Mouse (Mus musculus) frontal cortex, adult 2 months (tissue): Measurements from ENCODE around the gene Csf2rb2. TPM values are rescaled to one million over a fixed set of nuclear protein-coding genes. Genes with fewer than 3 reads are reported as not detected.
"Not testable (repeated sequence)": the region's sequence is repeated elsewhere in the genome, so short reads cannot be mapped to it uniquely, and the experiment has no call there.

Experiments used
- DNase-seq, 2 experiments: peaks; one replicate each; pipeline ENCODE4 v3.0.0; 2022; ENCODE audit warnings: low spot score in 1 of 2; ENCODE audit errors: extremely low spot score in 1 of 2
- polyA plus RNA-seq: library from polyadenylated mRNA; depleted of rRNA; stranded (reverse); fragments of >200 nt; gene quantifications from 2 replicates; pipeline ENCODE4 v1.2.3, GENCODE M21; 2012

Csf2rb2 gene
- polyA plus RNA-seq, 1 experiment, result 0.80 TPM

DNA sequence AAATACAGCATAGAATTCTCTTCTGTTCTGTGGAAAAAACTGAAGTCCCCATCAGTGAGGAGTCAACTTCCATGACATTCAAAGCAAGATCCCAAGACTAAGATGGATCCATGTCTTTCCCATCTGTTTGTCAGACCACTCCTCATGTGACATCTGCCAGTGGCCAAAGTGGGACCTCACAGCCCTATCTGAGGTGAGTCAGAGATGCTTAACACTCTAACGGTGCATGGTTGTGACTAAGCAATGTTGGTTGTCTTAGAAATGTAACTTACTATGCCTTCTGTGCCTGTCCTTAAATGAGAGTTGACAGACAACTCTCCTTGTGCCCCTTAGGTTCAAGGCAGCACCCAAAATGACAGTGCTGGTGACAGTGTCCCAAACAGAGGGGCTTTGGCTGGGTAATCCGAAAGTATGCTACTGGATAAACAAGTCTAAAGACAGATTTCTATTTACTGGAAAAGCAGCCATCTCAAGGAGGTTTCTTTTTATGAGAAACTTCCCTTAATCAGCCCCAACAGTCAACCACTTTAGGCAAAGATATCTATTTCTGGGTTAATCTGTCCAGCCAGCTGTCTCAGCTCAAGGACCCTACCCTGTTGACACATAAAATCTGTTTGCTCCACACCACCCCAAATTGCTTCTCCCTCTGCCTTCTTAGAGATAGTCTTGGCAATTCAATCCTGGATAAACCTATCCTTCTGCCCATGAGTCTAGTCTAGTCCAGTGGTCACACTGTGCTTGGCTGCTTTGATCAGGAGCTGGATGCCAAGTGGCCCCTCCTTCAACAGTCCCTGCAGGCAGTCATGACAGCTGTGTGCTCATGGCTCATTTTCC, 13.0 kb upstream of the Csf2rb2 start:
- DNase-seq, result not testable (repeated sequence)

GRCm38 (mm10) chr15:78313659-78314058, 8.1 kb upstream of the Csf2rb2 start:
- not testable (repeated sequence) for DNase-seq

DNA sequence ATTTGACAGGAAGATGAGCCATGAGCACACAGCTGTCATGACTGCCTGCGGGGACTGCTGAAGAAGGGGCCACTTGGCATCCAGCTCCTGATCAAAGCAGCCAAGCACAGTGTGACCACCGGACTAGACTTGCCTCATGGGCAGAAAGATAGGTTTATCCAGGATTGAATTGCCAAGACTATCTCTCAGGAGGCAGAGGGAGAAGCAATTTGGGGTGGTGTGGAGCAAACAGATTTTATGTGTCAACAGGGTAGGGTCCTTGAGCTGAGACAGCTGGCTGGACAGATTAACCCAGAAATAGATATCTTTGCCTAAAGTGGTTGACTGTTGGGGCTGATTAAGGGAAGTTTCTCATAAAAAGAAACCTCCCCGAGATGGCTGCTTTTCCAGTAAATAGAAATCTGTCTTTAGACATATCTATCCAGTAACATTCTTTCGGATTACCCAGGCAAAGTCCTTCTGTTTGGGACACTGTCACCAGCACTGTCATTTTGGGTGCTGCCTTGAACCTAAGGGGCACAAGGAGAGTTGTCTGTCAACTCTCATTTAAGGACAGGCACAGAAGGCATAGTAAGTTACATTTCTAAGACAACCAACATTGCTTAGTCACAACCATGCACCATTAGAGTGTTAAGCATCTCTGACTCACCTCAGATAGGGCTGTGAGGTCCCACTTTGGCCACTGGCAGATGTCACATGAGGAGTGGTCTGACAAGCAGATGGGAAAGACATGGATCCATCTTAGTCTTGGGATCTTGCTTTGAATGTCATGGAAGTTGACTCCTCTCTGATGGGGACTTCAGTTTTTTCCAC, 7.1 kb upstream of the Csf2rb2 start:
- not testable (repeated sequence) for DNase-seq

DNA sequence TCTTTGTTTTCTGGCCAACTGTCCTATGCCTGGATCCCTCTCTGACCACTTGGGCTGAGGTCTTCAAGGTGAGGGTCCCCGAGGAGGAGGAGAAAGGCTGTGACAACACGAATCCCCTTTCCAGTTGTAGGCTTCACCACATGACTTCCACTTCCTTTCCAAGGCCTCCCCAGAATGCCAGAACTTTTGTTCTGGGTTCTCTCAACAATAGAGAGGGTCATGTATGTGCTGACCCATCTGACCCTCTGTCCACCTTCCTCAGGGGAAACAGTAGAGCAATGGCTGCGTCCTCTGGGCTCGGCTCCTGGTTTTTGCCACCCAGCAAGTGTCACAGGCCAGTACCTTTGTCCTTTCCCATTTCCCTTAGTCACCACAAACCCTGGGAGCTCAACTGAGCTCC, 5.5 kb upstream of the Csf2rb2 start:
- DNase-seq, result no peak

GRCm38 (mm10) chr15:78309865-78310264, 4.3 kb upstream of the Csf2rb2 start:
- DNase-seq, result no peak

DNA sequence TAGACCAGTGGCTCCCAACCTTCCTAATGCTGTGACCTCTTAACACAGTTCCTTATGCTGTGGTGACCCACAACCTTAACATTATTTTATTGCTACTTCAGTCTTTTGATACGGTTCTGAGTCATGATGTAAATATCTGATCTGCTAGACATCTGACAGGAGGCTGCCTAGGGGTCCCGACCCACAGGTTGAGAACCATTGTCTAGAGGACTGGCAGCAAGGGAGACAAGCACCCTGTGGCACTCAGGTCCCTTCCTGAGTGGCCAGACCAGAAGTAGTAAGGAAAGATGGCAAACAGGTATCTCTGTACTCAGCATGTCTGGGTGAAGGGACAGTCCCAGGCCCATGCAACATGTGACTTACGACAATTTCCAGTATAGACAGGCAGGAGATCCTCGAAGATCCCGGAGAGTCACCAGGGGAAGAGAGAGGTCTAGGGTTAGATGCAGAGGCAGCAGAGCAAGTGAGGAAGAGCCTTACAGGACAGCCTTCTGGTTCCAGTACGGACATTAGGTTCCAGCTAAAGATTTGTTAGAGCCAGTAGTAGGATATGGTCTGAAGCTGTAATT, 1.8 kb downstream of the Csf2rb2 start:
- no peak for DNase-seq

DNA sequence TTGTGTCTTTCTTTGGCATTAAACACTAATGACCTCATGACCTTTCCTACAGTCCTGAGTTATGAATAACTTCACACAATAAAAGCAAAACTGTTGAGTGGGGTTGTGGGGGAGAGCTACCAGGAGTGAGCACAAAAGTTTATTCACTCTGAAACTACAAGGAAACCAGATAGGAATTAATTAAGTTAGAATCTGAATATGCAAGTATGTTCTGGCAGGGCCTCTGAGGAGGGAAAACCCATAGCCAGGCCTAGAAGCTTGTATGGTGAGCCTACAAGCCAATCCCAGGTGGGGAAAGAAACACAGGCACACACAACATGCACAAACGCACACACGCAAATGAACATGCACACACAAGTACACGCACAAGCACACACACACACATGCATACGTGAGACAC, 2.8 kb downstream of the Csf2rb2 start:
- DNase-seq, result no peak

DNA sequence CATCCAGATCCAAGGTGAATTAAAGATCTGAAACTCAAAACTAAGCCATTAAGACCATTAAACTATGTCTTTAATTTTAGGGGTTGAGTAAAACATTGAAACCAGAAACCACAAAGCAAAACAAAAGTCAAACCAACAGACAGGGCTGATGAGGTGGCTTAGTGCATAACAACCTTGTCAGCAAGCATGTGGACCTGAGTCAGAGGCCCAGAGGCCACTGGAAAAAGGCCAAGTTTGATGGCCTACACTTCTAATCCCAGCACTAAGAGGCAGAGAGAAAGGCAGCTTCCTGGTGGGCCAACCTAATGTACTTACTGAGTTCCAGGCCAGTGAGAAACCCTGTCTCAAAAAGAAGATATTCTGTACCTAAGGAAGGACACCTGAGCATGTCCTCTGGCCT, 4.7 kb downstream of the Csf2rb2 start:
- DNase-seq, result no peak

- no peak for DNase-seq
Measured at GRCm38 (mm10) chr15:78299641-78300040, 5.9 kb downstream of the Csf2rb2 start.

DNA sequence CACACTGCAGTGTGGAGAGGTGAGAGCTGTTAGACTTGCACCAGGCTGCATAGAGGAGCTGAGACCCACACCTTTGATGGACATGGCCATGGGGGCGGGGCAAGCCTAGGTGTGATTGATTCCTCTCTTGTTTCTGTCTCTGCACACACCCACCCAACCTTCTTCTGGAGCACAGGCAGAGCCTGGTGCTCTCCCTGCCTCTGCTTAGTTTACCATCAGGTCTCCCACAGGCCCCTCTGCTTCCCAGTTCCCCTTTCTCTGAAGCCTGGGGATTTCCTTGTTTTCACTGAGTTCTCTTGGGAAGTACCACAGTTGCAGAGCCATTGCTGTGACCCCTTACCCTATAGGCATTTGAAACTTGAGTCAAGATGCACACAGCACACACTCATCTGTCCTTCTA, 7.0 kb downstream of the Csf2rb2 start:
- no peak for DNase-seq

- no peak for DNase-seq
Measured at GRCm38 (mm10) chr15:78293716-78294115, 11.8 kb downstream of the Csf2rb2 start.

- DNase-seq, result not testable (repeated sequence)
Measured at GRCm38 (mm10) chr15:78293228-78293627, 12.3 kb downstream of the Csf2rb2 start.

- not testable (repeated sequence) for DNase-seq
Measured at GRCm38 (mm10) chr15:78289775-78290174, 15.7 kb downstream of the Csf2rb2 start.

DNA sequence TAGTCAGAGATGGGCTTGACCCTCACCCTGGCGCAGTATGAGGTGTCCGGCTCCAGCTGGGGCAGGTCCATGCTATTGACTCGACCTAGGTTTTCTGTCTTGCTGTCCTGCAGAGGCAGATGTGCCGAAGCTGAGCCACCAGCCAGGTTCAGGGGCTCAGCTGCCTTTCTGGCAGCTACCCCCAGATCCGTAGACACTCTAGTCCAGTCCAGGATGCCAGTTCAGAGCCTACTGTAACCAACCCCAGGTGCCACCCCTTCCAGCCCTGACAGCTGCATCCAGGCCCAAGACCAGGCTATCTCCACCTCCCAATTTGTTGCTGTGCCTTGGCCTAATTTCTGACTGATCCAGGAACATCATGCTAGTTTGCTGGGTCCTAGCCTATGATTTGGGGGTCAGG, 17.6 kb downstream of the Csf2rb2 start:
- no peak for DNase-seq

- DNase-seq, result no peak
Measured at GRCm38 (mm10) chr15:78278308-78278707, 27.2 kb downstream of the Csf2rb2 start.

DNA sequence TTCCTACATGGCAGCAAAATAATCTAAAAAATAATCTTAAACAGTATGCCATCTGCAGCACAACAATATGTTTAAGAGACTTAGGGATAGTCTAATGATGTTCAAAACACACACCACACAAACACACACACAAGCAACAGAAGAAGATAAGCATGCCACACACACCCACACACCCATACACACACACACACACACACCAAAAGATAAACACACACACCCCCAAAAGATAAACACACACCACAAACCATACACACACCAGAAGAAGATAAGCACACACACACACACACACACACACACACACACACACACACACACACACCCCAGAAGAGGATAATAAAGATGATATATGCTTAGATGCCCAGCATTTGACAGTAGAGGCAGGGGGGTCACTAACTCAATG, 34.3 kb downstream of the Csf2rb2 start:
- DNase-seq, result no peak

- DNase-seq, result peak in 1 of 2 experiments; percentile 62
Measured at GRCm38 (mm10) chr15:78267865-78268264, 37.7 kb downstream of the Csf2rb2 start.

DNA sequence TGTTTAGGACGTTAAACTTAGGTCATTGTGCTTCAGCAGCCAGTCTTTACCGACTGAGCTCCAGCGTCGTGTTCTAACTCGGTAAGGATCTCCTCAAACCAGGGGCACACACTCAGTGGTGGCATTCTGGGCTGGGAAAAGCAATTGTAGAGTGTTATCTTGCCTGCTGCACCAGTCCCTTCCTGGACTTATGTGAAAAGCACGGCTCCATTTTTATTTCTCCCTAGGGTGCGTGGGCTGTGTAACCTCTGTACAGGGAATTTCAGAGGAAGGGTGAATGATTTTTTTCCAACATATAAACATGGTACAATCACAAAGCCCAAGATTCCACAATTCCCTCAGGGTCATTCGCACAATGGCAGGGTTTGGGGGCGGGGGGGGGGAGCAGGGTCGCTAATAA, 38.1 kb downstream of the Csf2rb2 start:
- no peak for DNase-seq

DNA sequence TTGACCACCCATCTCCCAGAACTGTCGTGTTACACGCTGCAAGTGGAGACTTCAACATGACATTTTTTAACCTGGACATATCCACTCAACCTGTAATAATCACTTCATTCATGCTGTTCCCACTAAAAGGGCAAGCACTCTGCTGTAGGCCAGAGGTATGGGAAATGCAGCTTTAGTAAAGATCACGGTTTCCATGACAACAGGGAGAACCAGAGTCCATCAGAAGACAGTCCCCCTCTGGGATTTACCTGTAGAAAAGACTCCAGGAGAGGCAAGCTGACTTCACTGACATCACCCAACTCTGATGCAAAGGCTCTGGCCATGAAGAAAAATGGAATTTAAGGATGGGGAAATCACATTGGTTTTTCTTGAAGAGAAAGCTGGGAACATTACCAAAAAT, 42.2 kb downstream of the Csf2rb2 start:
- no peak for DNase-seq

DNA sequence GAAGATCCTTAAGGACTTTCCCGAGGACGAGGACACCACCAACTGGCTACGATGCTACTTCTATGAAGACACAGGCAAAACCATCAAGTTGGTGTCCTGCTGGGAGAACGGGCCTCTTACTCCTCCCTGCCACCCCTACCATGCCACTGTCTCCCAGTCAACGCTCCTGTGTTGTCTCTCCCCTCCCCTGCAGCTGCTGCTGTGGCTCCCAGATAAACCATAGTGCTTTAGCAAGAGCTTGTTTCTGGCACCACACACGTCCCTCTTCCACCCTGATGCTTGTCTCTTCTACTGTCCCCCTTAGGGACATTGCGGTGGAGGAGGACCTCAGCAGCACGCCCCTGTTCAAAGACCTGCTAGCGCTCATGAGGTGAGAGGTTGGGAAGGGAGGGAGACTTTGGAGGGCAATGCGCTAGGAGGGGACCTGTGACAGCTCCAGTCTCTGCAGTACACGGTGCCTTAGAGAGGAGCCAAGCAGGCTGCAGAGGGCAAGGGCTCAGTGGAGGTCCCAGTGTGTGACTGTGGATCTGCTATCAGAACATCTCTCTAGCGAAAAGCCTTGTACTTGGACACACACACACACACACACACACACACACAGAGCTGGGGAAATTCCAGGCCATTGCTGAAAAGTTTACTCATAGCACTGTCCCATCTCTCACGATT, 44.7 kb downstream of the Csf2rb2 start:
- no peak for DNase-seq
